Mouse (Mus musculus): ENCODE results near the gene Uba1.
"Not testable (repeated sequence)": the region's sequence is repeated elsewhere in the genome, so short reads cannot be mapped to it uniquely, and the experiment has no call there.

The Uba1 gene

GRCm38 (mm10) chrX:20705083-20705402 lies 46.9 kb downstream of the Uba1 start:
- DNase-seq (ENCODE audit: extremely low read depth, low read depth) = no peak

GRCm38 (mm10) chrX:20728681-20729080 lies 70.6 kb downstream of the Uba1 start:
- no peak for DNase-seq (ENCODE audit: extremely low read depth, low read depth)

GRCm38 (mm10) chrX:20730048-20730447 lies 71.9 kb downstream of the Uba1 start:
- not testable (repeated sequence) for DNase-seq (ENCODE audit: extremely low read depth, low read depth)
